ENCODE assay signal across 11 mouse cellular contexts in genomic region chr3:54487844-54488243, GRCm38 (mm10).
A peak's percentile ranks its signal among the peaks of the same experiment; 100 is the strongest.
DNase-seq lines count a peak whose midpoint lies in the region; ATAC-seq and TF ChIP-seq lines count a peak whose summit lies in the region.
"Had no signal": no experiment of that assay in that cellular context is flagged by ENCODE, and none has a peak within 500 bp of the region (broad histone marks: within the 10 kb centered on the region; RNA-seq: fewer than 3 reads in every experiment).

No protein-coding gene starts in this region.

- H3K27ac ChIP-seq in hindbrain, postnatal 0 days: no peak overlapping the region
- no peak overlapping the region for H3K27ac ChIP-seq in hindbrain, embryonic 12.5 days
- H3K27ac ChIP-seq in stomach, postnatal 0 days (replicated peaks): no peak overlapping the region
- H3K27ac ChIP-seq: hindbrain, embryonic 13.5 days had no signal

- no peak for TF ChIP-seq EP300 in stomach, postnatal 0 days (optimal IDR thresholded peaks at IDR 0.05)

- TF ChIP-seq CTCF in hindbrain, postnatal 0 days (IDR thresholded peaks at IDR 0.05; ENCODE audit: low read depth): peak; percentile 22; the same call in 1 of the 2 replicates
- TF ChIP-seq CTCF in stomach, postnatal 0 days (IDR thresholded peaks at IDR 0.05; ENCODE audit: low read depth): peak; percentile 45

- no peaks in the 10 kb centered on the region for H3K9me3 ChIP-seq in hindbrain, postnatal 0 days (ENCODE audit: low read length)
- H3K9me3 ChIP-seq in hindbrain, embryonic 12.5 days (replicated peaks): no peaks in the 10 kb centered on the region; the same call in 1 of the 2 replicates
- no peaks in the 10 kb centered on the region for H3K9me3 ChIP-seq in stomach, postnatal 0 days (ENCODE audit: control insufficient read depth, low read length)
- H3K9me3 ChIP-seq: hindbrain, embryonic 13.5 days had no signal

- H3K36me3 ChIP-seq in hindbrain, postnatal 0 days (ENCODE audit: insufficient read depth, low read length): no peaks in the 10 kb centered on the region
- H3K36me3 ChIP-seq in hindbrain, embryonic 12.5 days: no peaks in the 10 kb centered on the region
- no peaks in the 10 kb centered on the region for H3K36me3 ChIP-seq in stomach, postnatal 0 days (ENCODE audit: control insufficient read depth, insufficient read depth, low read length)
- H3K36me3 ChIP-seq: G1E; hindbrain, embryonic 13.5 days had no signal

- H3K4me2 ChIP-seq in hindbrain, postnatal 0 days (ENCODE audit: low read depth, low read length): no peak overlapping the region
- no peak overlapping the region for H3K4me2 ChIP-seq in hindbrain, embryonic 12.5 days (replicated peaks)
- no peak overlapping the region for H3K4me2 ChIP-seq in stomach, postnatal 0 days (replicated peaks; ENCODE audit: low read depth)
- H3K4me2 ChIP-seq: hindbrain, embryonic 13.5 days had no signal

- no peak overlapping the region for H3K4me3 ChIP-seq in hindbrain, postnatal 0 days (ENCODE audit: low read length)
- H3K4me3 ChIP-seq in hindbrain, embryonic 12.5 days: no peak overlapping the region
- no peak overlapping the region for H3K4me3 ChIP-seq in stomach, postnatal 0 days (ENCODE audit: low read depth, low read length)
- H3K4me3 ChIP-seq: hindbrain, embryonic 13.5 days had no signal

- DNase-seq in hindbrain, postnatal 0 days (ENCODE audit: low spot score): no peak
- peak; percentile 2 for DNase-seq in retina, postnatal 1 day
- DNase-seq in retina, embryonic 14.5 days (ENCODE audit: low spot score): no peak
- DNase-seq in R1 (ENCODE audit: low read depth, low spot score): peak; percentile 82
- no peak for DNase-seq in stomach, postnatal 0 days (ENCODE audit: low spot score)
- DNase-seq in cerebellum, postnatal 4 days (ENCODE audit: low spot score in 2 of 2): no peak
- DNase-seq: adrenal gland, adult 8-10 months; right cerebral cortex, postnatal 4 days had no signal

- WGBS in hindbrain, postnatal 0 days: 74% methylated on average over 4 of the region's 4 CpGs
- 74% methylated on average over 4 of the region's 4 CpGs for WGBS in hindbrain, embryonic 12.5 days
- WGBS in stomach, postnatal 0 days: 74% methylated on average over 4 of the region's 4 CpGs

- H3K4me1 ChIP-seq in hindbrain, postnatal 0 days (ENCODE audit: insufficient read depth, low read length): no peaks in the 10 kb centered on the region
- no peaks in the 10 kb centered on the region for H3K4me1 ChIP-seq in hindbrain, embryonic 12.5 days
- H3K4me1 ChIP-seq in stomach, postnatal 0 days (replicated peaks; ENCODE audit: control insufficient read depth, insufficient read depth): no peaks in the 10 kb centered on the region
- H3K4me1 ChIP-seq: hindbrain, embryonic 13.5 days had no signal

- H3K9ac ChIP-seq in hindbrain, postnatal 0 days (replicated peaks; ENCODE audit: low read length): no peak overlapping the region
- no peak overlapping the region for H3K9ac ChIP-seq in hindbrain, embryonic 12.5 days
- H3K9ac ChIP-seq in stomach, postnatal 0 days (ENCODE audit: low read length): no peak overlapping the region
- H3K9ac ChIP-seq: hindbrain, embryonic 13.5 days had no signal

- no peaks in the 10 kb centered on the region for H3K27me3 ChIP-seq in hindbrain, postnatal 0 days (ENCODE audit: insufficient read depth, low read length)
- no peaks in the 10 kb centered on the region for H3K27me3 ChIP-seq in hindbrain, embryonic 12.5 days
- no peaks in the 10 kb centered on the region for H3K27me3 ChIP-seq in stomach, postnatal 0 days (ENCODE audit: control insufficient read depth, insufficient read depth, low read length)
- H3K27me3 ChIP-seq: hindbrain, embryonic 13.5 days had no signal

- no peak for ATAC-seq in hindbrain, postnatal 0 days
- ATAC-seq in hindbrain, embryonic 12.5 days (ENCODE audit: low FRiP score): no peak
- no peak for ATAC-seq in stomach, postnatal 0 days (ENCODE audit: low FRiP score, low TSS enrichment)

Comparison
In these comparisons a context has a peak if more than half of its experiments do, and no peak if none do; other contexts are left out.
1. DNase-seq: peak in retina, postnatal 1 day (single experiment) and R1 (single experiment); none in hindbrain, postnatal 0 days (single experiment), retina, embryonic 14.5 days (single experiment), stomach, postnatal 0 days (single experiment) and cerebellum, postnatal 4 days (0 of 2).